Comparison of ENCODE assay signal across 8 mouse cellular contexts in the genomic region with DNA sequence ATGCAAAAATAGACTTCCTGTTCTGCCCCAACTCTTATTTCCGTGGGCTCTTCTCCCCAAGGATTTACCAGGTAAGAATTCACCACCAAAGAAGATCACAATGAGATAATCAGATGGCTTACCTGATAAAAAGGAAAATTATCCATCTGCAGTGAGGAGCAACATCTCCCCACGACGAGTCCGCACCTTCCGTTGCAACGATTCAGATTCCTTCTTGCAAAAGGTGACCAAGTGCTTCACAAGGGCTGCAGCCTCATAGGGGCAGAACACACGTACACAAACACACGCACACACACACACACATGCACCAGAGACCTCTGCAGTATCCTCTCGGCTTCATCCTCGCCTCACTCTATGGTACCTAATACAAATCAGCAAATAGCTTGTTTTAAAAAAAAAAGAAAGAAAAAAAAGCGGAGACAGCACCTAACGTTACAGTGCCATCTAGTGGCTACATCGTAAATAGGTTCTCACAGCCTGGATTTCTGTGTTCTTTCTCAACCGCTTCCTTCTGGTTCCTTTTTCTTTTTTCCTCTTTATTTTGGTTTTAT. TPM values are rescaled to one million over a fixed set of nuclear protein-coding genes. Genes with fewer than 3 reads are reported as not detected.
DNase-seq lines count a peak whose midpoint lies in the region; ATAC-seq and TF ChIP-seq lines count a peak whose summit lies in the region.

No protein-coding gene starts in this region.

- H3K9me3 ChIP-seq in kidney, embryonic 14.5 days (ENCODE audit: control insufficient read depth, low read length), result no peaks in the 10 kb centered on the region
- H3K9me3 ChIP-seq in liver, embryonic 11.5 days (ENCODE audit: control insufficient read depth, low read length), result no peaks in the 10 kb centered on the region
- no peaks in the 10 kb centered on the region for H3K9me3 ChIP-seq in neural tube, embryonic 11.5 days (ENCODE audit: control insufficient read depth, low read length)

- 0 out of 2 replicates have a peak, but pooled peaks cover 3% of the 10 kb centered on the region for H3K4me1 ChIP-seq in thymus, adult 2 months (replicated peaks; ENCODE audit: control insufficient read depth, insufficient read depth, low read length)
- no peaks in the 10 kb centered on the region for H3K4me1 ChIP-seq in heart, adult 2 months (ENCODE audit: control insufficient read depth, insufficient read depth, low read length)
- 0 out of 2 replicates have a peak, but pooled peaks cover 5% of the 10 kb centered on the region for H3K4me1 ChIP-seq in kidney, embryonic 14.5 days (ENCODE audit: control insufficient read depth, insufficient read depth, low read length)
- H3K4me1 ChIP-seq in liver, embryonic 11.5 days (replicated peaks; ENCODE audit: control insufficient read depth, insufficient read depth, low read length), result no peaks in the 10 kb centered on the region
- H3K4me1 ChIP-seq in neural tube, embryonic 11.5 days (ENCODE audit: control insufficient read depth, insufficient read depth, low read length), result peaks cover 3% of the 10 kb centered on the region

- DNase-seq in thymus, adult 2 months, result no peak
- DNase-seq in thymus, postnatal 36 days, result no peak
- peak; percentile 70 to 76 for DNase-seq in cerebellum, postnatal 25 days
- peak; percentile 4 to 18 for DNase-seq in heart, adult 2 months
- DNase-seq in liver, embryonic 11.5 days (ENCODE audit: low spot score), result no peak
- DNase-seq in neural tube, embryonic 11.5 days (ENCODE audit: low spot score), result peak; percentile 59
- no peak for DNase-seq in urinary bladder, postnatal 10 days (ENCODE audit: low spot score)

- peak overlapping the region; percentile 70 for H3K4me2 ChIP-seq in kidney, embryonic 14.5 days (replicated peaks; ENCODE audit: low read depth, low read length)
- H3K4me2 ChIP-seq in liver, embryonic 11.5 days, result peak overlapping the region; percentile 77
- peak overlapping the region; percentile 62 for H3K4me2 ChIP-seq in neural tube, embryonic 11.5 days (ENCODE audit: low read depth)

- no peaks in the 10 kb centered on the region for H3K36me3 ChIP-seq in thymus, adult 2 months (ENCODE audit: control insufficient read depth, insufficient read depth, low read length)
- H3K36me3 ChIP-seq in heart, adult 2 months (ENCODE audit: control insufficient read depth, insufficient read depth, low read length), result no peaks in the 10 kb centered on the region
- no peaks in the 10 kb centered on the region for H3K36me3 ChIP-seq in kidney, embryonic 14.5 days (ENCODE audit: control insufficient read depth, insufficient read depth, low read length)
- no peaks in the 10 kb centered on the region for H3K36me3 ChIP-seq in liver, embryonic 11.5 days (ENCODE audit: control insufficient read depth, insufficient read depth, low read length)
- H3K36me3 ChIP-seq in neural tube, embryonic 11.5 days (ENCODE audit: control insufficient read depth, insufficient read depth, low read length), result no peaks in the 10 kb centered on the region

- TF ChIP-seq CTCF in thymus, adult 2 months (IDR thresholded peaks at IDR 0.05; ENCODE audit: borderline replicate concordance, control insufficient read depth, extremely low read depth, insufficient read depth, low read length, poor library complexity), result peak; percentile 53; the same call in 1 of the 2 replicates
- TF ChIP-seq CTCF in heart, adult 2 months (IDR thresholded peaks at IDR 0.05), result peak; percentile 90

- H3K79me2 ChIP-seq in heart, adult 2 months (replicated peaks; ENCODE audit: control insufficient read depth, insufficient read depth, low read length), result no peaks in the 10 kb centered on the region

- H3K4me3 ChIP-seq in thymus, adult 2 months (ENCODE audit: control insufficient read depth, insufficient read depth, low read length), result peak overlapping the region; percentile 23; the same call in 1 of the 2 replicates
- peak overlapping the region; percentile 39 for H3K4me3 ChIP-seq in heart, adult 2 months
- peak overlapping the region; percentile 43 for H3K4me3 ChIP-seq in kidney, embryonic 14.5 days (ENCODE audit: low read length)
- H3K4me3 ChIP-seq in liver, embryonic 11.5 days (ENCODE audit: low read depth, low read length), result peak overlapping the region; percentile 41
- peak overlapping the region; percentile 49 for H3K4me3 ChIP-seq in neural tube, embryonic 11.5 days (ENCODE audit: low read depth, low read length)

- H3K9ac ChIP-seq in heart, adult 2 months (ENCODE audit: low read depth, low read length), result no peak overlapping the region
- H3K9ac ChIP-seq in kidney, embryonic 14.5 days (ENCODE audit: low read depth, low read length), result no peak overlapping the region; the same call in 1 of the 2 replicates
- no peak overlapping the region for H3K9ac ChIP-seq in liver, embryonic 11.5 days (ENCODE audit: low read depth, low read length)
- H3K9ac ChIP-seq in neural tube, embryonic 11.5 days (ENCODE audit: low read length), result peak overlapping the region; percentile 54; the same call in 1 of the 2 replicates

- no peak for TF ChIP-seq POLR2A in thymus, adult 2 months (IDR thresholded peaks at IDR 0.05; ENCODE audit: control insufficient read depth, extremely low read depth, insufficient read depth, low read length, poor library complexity)
- no peak for TF ChIP-seq POLR2A in heart, adult 2 months (IDR thresholded peaks at IDR 0.05; ENCODE audit: insufficient read depth, low read depth, low read length)

- H3K27me3 ChIP-seq in thymus, adult 2 months (ENCODE audit: control insufficient read depth, insufficient read depth, low read length), result no peaks in the 10 kb centered on the region
- no peaks in the 10 kb centered on the region; the same call in 1 of the 2 replicates for H3K27me3 ChIP-seq in heart, adult 2 months (ENCODE audit: control insufficient read depth, insufficient read depth, low read length)
- H3K27me3 ChIP-seq in kidney, embryonic 14.5 days (ENCODE audit: control insufficient read depth, insufficient read depth, low read length), result peaks cover 6% of the 10 kb centered on the region; the same call in 1 of the 2 replicates
- peaks cover 14% of the 10 kb centered on the region for H3K27me3 ChIP-seq in liver, embryonic 11.5 days (replicated peaks; ENCODE audit: control insufficient read depth, insufficient read depth, low read length)
- no peaks in the 10 kb centered on the region for H3K27me3 ChIP-seq in neural tube, embryonic 11.5 days (ENCODE audit: control insufficient read depth, insufficient read depth, low read length)

- intact Hi-C loops in heart, adult 2 months (cut with DNase I), result loop anchor here (1.0 kb wide), 1 partner anchor 153 kb away; no protein-coding TSS in a partner anchor

- H3K27ac ChIP-seq in thymus, adult 2 months (ENCODE audit: control insufficient read depth, insufficient read depth, low read length), result no peak overlapping the region
- no peak overlapping the region for H3K27ac ChIP-seq in heart, adult 2 months
- H3K27ac ChIP-seq in kidney, embryonic 14.5 days (ENCODE audit: low read depth, low read length), result no peak overlapping the region
- H3K27ac ChIP-seq in liver, embryonic 11.5 days (ENCODE audit: low read depth, low read length), result no peak overlapping the region
- no peak overlapping the region for H3K27ac ChIP-seq in neural tube, embryonic 11.5 days (ENCODE audit: low read depth, low read length)

- no peak for TF ChIP-seq EP300 in heart, adult 2 months (IDR thresholded peaks at IDR 0.05; ENCODE audit: insufficient read depth, low read depth, low read length)

- peak; percentile 93 for ATAC-seq in kidney, embryonic 14.5 days (ENCODE audit: low FRiP score, low TSS enrichment)
- peak; percentile 39; the same call in 1 of the 2 replicates for ATAC-seq in liver, embryonic 11.5 days (replicated peaks; ENCODE audit: low FRiP score)
- peak; percentile 64 for ATAC-seq in neural tube, embryonic 11.5 days (ENCODE audit: insufficient read depth, low FRiP score, low TSS enrichment)

- 3% methylated on average over 14 of the region's 14 CpGs for WGBS in thymus, adult 2 months
- WGBS in heart, adult 2 months, result under 1% methylated on average over 14 of the region's 14 CpGs
- WGBS in kidney, embryonic 14.5 days, result 3% methylated on average over 14 of the region's 14 CpGs
- WGBS in liver, embryonic 11.5 days, result under 1% methylated on average over 14 of the region's 14 CpGs
- 2% methylated on average over 14 of the region's 14 CpGs for WGBS in neural tube, embryonic 11.5 days

RNA-seq across cellular contexts. Expression of a gene that starts 30.8 kb away (rescaled TPM):
- polyA plus RNA-seq in thymus, adult 2 months (2012; rRNA removed), result 0.56 and 0.86 TPM in 2 replicates
- under 1 TPM in 1 of 2 experiments, not detected in 1; 0.05 TPM for total RNA-seq in heart, adult 2 months (2021)
- 0.04 and 0.12 TPM in 2 replicates for polyA plus RNA-seq in heart, adult 2 months (2012; rRNA removed)
- 1.2 and 1.3 TPM in 2 replicates for polyA plus RNA-seq in kidney, embryonic 14.5 days (2014; fragmentation: Nextera tagmentation; extraction: Ambion mirVana)
- 0.10 and 0.33 TPM in 2 replicates for polyA plus RNA-seq in liver, embryonic 11.5 days (2014; fragmentation: Nextera tagmentation; extraction: Ambion mirVana)
- polyA plus RNA-seq in neural tube, embryonic 11.5 days (2014; fragmentation: Nextera tagmentation; extraction: Ambion mirVana), result 2.7 and 3.0 TPM in 2 replicates

Comparison
In these comparisons a context has a peak if more than half of its experiments do, and no peak if none do; other contexts are left out.
1. DNase-seq: peak in cerebellum, postnatal 25 days (2 of 2), heart, adult 2 months (2 of 2) and neural tube, embryonic 11.5 days (single experiment); none in thymus, adult 2 months (single experiment), thymus, postnatal 36 days (0 of 2), liver, embryonic 11.5 days (single experiment) and urinary bladder, postnatal 10 days (single experiment).
2. ATAC-seq: peak in every context shown above with its lines; median percentile 93 in kidney, embryonic 14.5 days; 64 in neural tube, embryonic 11.5 days; 39 in liver, embryonic 11.5 days.
3. Peak in every context shown above with its lines, with median percentiles within 50 percentile points of each other: H3K4me3 ChIP-seq and H3K4me2 ChIP-seq.